Mouse (Mus musculus) kidney, adult 2 months (tissue): ENCODE measurements around the gene Gm12216.

Source experiments
- CTCF ChIP-seq: fragments of 200-500 bp; conservative IDR thresholded peaks from 2 replicates; pipeline ENCODE4 v1.5.1; 2011; ENCODE audit warnings: low read depth, mild to moderate bottlenecking, control low read depth, low read length, moderate library complexity, mixed read lengths; ENCODE audit not compliant: insufficient read depth, insufficient read length
- POLR2A ChIP-seq: fragments of 200-500 bp; IDR thresholded peaks from one replicate; pipeline ENCODE4 v1.6.1; 2011; ENCODE audit warnings: low read depth, low read length, control low read depth

DNA sequence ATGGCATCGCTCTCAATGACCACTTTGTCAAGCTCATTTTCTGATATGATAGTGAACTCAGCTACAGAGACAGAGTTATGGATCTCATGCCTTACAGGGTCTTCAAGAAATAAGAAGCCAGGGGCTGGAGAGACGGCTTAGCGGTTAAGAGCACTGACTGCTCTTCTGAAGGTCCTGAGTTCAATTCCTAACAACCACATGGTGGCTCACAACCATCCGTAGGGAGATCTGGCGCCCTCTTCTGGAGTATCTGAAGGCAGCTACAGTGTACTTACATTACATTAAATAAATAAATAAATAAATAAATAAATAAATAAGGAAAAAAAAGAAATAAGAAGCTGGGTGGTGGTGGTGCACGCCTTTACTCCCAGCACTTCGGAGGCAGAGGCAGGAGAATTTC lies 125.2 kb downstream of the Gm12216 start:
- 0 out of 2 replicates have a peak, but pooled peaks have one; percentile 2 for TF ChIP-seq CTCF
- no peak for TF ChIP-seq POLR2A
